Mouse (Mus musculus): ENCODE data around the gene Mfap3.

GRCm38 (mm10) chr11:57535912-57536311 is 17.4 kb downstream of the Mfap3 start:
- no peak for TF ChIP-seq MAX (IDR thresholded peaks at IDR 0.05)
- TF ChIP-seq CTCF (IDR thresholded peaks at IDR 0.05; ENCODE audit: control insufficient read depth, insufficient read depth, insufficient read length) = no peak
- TF ChIP-seq USF1 (IDR thresholded peaks at IDR 0.05; ENCODE audit: low read depth) = no peak
- no peak for TF ChIP-seq MYOD1 (IDR thresholded peaks at IDR 0.05; ENCODE audit: control insufficient read depth, insufficient read length, low read depth)
